Mouse (Mus musculus): ENCODE results near the gene Gga3.

DNA sequence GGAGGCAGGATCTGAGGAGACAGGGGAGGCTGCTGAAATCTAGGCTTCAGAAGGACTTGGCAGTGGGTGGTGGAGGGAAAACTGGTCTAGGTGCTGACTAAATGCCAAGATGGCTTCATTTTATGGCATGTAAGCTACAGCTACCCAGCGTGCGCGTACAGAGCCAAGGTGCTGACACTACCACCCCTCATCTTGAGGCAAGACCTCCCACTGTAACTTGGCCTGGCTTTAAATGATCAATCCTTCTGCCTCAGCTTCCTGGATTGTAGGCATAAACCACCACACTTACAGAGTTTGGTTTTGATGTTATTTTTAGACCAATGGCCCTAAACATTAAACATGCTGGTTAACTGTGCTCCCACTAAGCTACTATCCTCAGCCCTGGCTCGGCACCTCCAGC is 35.7 kb upstream of the Gga3 start:
- TF ChIP-seq CTCF (IDR thresholded peaks at IDR 0.05; ENCODE audit: borderline replicate concordance, insufficient read depth, low read length): no peak
- TF ChIP-seq POLR2A (IDR thresholded peaks at IDR 0.05; ENCODE audit: low read depth, low read length): no peak
